Mouse (Mus musculus) urinary bladder, postnatal 25 days (tissue): ENCODE data around the gene Wars.

Source experiments
- DNase-seq: peaks from one replicate; pipeline ENCODE4 v3.0.0; 2022; ENCODE audit warnings: low spot score

Wars gene

GRCm38 (mm10) chr12:108826282-108826957 lies 67.6 kb downstream of the Wars start:
- DNase-seq = no peak

- DNase-seq = no peak
Measured at GRCm38 (mm10) chr12:108825561-108826224, 68.3 kb downstream of the Wars start.

GRCm38 (mm10) chr12:108824225-108824874 lies 69.6 kb downstream of the Wars start:
- DNase-seq = no peak

GRCm38 (mm10) chr12:108823036-108823435 lies 70.9 kb downstream of the Wars start:
- DNase-seq = no peak

GRCm38 (mm10) chr12:108820461-108820860 lies 73.5 kb downstream of the Wars start:
- no peak for DNase-seq

- no peak for DNase-seq
Measured at GRCm38 (mm10) chr12:108816569-108816968, 77.4 kb downstream of the Wars start.

- no peak for DNase-seq
Measured at GRCm38 (mm10) chr12:108814470-108814869, 79.5 kb downstream of the Wars start.

- DNase-seq = no peak
Measured at GRCm38 (mm10) chr12:108812463-108812862, 81.5 kb downstream of the Wars start.

- no peak for DNase-seq
Measured at GRCm38 (mm10) chr12:108811133-108811532, 82.8 kb downstream of the Wars start.

- no peak for DNase-seq
Measured at GRCm38 (mm10) chr12:108810309-108810708, 83.7 kb downstream of the Wars start.
